Mouse (Mus musculus): ENCODE measurements around the gene Rcbtb2.
"Not testable (repeated sequence)": the region's sequence is repeated elsewhere in the genome, so short reads cannot be mapped to it uniquely, and the experiment has no call there.

Gene Rcbtb2

DNA sequence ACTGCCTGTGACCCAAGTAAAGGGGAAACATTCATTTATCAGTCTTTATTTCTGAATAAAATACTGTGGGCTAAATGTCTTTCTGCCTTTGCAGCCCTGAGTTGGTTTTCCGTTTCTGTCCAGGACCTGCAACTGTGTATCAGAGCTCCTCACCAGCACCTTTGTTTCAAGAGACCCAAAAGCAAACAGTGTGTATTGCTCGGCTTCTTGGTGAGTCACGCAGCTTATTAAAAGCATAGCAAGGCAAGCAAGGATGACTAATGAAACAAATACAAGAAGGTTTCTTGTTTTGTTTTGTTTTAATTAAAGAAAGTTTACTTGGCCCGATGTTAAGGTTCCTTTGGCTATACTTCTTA lies at the start of gene Rcbtb2:
Gene Rcbtb2 (plus strand): TSS at position 115 of the 356 bp plus-strand sequence.
- no peak for DNase-seq (ENCODE audit: low read depth, low spot score)

DNA sequence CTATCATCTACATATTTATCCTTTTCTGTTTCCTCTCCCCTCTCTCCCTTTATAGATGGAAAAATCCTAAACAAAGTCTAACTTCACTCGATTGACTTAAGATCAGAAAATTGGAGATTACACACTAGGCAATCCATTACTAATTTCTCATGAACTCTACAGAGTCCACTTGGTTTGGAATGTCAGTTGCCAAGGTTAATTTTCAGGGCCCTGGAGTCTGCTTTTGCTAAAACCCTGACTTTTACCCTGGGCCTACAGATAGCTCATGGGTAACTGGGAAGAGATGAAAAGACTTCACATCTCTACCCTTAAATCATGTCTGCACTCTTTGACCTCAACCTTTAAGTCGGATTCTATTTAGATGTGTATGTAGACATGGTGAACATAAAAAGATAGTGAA lies 39.3 kb upstream of the Rcbtb2 start:
- no peak for DNase-seq (ENCODE audit: low read depth, low spot score)

DNA sequence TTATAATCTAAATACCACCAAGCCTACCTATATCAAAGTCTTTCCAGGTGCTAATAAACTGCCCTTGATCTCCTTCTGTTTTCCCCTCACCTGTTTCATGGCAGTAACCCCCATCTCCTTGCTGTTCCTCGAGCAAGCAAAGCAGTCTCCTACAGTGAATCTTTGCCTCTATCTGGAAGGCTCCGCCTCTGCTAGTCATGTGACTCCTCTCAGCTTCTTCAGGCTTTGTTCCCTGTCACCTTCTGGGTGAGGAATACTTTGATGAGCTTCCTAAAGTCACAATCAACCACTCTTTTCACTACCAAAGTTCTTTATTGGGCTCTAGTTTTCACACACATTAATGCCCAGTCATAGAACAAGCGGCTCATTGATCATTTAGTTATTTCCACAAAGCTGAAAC lies 36.4 kb upstream of the Rcbtb2 start:
- DNase-seq (ENCODE audit: low read depth, low spot score): no peak

DNA sequence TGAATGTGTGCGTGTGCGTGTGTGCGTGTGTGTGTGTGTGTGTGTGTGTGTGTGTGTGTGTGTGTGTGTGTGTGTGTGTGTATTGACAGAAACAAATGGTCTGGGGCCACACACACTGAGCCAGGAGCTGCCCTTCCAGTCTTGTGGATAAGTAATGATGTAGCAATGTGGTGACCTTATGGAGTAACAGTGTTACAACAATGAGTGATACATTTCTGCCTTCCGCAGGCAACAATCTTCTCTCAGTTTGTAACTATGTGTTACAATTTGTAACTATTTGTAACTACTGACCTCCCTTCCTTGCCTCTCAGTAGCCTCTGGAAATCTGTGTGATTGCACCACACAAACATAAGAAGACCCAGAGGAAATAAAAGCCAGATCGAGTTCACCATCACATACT lies 35.6 kb upstream of the Rcbtb2 start:
- DNase-seq (ENCODE audit: low read depth, low spot score): no peak

DNA sequence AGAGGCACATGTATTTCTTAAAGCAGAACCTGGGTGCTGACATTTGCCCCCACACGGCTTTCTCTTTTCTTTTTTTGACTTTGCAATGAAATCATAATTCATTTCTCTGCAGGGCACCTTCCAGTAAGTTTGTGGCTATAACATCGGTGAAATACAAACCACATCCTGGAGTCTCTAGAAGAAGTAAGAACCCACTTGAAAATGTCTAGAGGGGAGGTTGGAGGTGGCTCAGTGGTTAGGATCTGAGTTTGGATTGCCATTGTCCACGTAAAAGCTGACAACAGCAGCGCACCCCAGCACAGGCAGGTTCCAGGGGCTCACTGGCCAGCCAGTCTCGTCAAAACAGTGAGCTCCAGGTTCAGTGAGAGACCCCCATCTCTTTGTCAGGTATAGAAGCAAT lies 35.1 kb upstream of the Rcbtb2 start:
- peak; percentile 54 for DNase-seq (ENCODE audit: low read depth, low spot score)

DNA sequence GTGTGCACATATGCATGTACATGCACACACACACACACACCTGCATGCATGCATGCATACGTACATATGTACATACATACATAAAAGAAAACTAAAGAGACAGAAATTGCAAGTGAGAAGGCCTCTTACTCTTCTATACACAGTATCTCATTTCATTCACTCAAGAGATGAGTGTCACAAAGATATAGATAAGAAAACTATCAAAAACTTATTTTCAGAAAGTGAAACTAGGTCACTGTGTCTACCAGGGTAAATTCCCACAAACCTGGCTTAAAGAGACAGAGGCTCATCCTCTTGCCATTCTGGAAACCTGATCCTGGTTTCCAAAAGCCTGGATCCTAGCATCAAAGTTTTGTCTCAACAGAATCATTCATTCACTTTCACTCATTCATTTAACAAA lies 34.6 kb upstream of the Rcbtb2 start:
- peak; percentile 44 for DNase-seq (ENCODE audit: low read depth, low spot score)

DNA sequence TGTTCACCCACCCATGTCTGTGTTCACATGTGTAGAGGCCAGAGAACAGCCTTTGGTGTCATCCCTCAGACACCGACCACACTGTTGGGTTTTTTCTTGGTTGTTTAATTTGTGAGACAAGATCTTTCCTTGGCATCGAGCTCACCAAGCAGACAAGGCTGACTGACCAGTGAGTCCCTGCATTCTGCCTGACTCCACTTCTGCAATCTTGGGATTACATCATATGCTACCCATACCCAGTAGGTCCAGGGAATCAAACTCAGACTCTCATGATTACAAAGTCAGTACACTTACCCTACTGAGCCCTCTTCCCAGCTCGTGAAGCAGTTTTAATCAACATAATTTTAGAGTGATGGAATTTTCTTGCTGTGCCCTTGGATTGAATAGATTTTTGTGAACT lies 30.0 kb upstream of the Rcbtb2 start:
- DNase-seq (ENCODE audit: low read depth, low spot score): no peak

DNA sequence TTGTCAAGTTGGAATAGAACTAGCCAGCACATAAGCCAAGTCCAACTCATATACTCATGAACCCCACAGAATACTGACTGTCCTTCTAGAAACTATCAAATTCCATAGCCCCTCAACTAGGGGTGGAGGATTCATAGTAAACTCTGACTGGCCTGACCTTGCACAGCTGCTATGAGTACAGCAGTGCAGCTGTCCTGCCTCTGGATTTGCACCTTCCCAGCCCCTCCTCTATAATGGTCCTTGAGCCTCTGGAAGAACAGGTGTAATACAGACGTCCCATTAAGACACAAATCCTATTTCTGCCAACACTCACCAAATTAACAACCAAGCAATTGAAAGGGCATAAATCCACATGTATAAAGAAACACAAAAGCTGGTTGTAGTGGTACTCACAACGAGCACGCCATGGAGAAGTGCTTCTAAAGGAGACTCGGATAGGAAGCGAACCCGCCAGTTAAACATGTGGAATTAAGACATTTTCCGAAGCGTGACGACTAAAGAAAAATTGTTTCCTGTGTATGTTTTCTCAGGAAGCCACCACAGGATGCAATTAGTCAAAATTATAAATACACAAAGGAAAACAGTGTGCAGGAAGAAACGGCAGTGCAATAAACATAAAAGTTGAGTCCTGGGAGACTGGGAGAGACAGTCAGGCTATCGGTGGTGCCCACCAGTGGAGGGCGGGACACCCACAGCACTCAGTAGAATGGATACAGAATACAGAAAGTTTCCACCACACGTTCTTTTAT lies 27.9 kb upstream of the Rcbtb2 start:
- no peak for DNase-seq (ENCODE audit: low read depth, low spot score)

DNA sequence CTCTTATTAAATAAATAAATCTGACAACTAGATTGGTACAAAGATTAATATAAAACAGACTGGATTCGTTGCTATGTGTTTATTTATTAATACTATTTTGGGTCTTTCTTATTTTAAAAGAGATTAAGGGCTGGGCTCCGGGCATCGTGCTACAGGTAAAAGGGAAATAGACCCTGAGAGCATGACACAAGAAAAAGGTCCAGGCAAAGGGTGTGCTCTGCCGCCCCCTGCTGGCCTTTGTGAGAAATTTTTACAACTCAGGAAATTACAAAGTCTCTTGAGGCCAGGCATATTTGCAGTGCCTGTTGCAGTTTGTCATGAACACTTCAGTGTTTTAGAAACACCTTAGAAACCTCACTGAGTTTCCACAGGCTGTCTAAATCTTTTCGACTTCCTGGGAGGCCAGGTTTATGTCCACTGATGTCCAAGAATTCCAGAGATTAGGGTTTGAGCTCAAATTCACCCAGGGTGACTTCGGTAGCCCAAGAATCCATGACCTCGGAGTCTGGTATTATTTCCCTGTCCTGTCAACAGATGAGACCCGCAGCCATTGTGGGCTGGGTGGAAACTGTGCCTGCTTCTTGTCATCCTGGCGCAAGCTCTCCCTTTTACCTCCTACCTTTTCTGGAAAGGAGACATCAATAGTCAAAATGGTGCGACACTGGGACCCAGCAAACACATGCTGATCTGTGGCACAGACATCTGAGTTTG lies 24.0 kb upstream of the Rcbtb2 start:
- DNase-seq (ENCODE audit: low read depth, low spot score): peak; percentile 89

DNA sequence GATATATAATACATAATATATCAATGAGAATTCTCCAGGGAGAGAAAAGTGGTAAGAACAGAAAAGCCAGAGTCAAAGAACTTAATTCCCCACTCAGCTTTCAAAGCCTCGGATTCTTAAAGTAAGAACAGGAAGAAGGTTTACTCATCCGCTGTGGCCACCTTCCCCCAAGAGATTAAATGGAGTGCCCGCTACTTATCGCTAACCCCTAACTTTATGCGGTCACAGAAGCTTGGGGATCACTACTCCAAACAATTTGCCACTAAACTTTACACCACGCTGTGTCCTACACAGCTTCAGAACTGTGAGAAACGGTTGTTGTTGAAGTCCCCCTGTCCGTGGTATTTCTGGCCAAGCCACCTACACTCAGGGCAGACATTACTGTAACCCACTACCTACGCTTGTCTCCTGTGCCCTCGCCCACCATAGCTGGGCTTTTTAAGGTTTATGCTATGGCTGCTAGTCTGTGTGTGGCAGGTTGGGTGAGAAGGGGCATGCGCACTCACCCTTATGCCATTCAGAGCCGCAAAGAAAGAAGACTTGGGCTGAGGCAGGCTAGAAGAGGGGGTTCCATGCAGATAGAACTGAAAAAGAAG lies 20.5 kb upstream of the Rcbtb2 start:
- DNase-seq (ENCODE audit: low read depth, low spot score): no peak

DNA sequence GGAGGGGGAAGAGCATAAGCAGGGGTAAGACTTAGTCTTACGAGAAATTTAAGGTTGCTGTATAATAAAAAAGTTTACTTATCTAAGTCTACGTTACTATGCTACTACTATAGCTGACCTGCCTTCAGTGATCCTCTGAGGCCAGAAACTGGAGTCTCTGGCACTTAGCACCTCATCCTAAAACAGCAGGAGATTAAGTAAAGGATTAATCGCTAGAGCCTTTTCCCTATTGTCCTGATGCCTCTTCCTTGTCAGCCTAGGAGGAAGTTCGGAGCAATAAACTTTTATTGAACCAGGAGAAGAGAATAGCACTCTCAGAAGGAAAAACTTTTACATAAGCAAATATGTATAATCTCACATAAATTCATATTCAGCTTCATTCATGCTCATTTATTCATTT lies 19.9 kb upstream of the Rcbtb2 start:
- not testable (repeated sequence) for DNase-seq (ENCODE audit: low read depth, low spot score)

DNA sequence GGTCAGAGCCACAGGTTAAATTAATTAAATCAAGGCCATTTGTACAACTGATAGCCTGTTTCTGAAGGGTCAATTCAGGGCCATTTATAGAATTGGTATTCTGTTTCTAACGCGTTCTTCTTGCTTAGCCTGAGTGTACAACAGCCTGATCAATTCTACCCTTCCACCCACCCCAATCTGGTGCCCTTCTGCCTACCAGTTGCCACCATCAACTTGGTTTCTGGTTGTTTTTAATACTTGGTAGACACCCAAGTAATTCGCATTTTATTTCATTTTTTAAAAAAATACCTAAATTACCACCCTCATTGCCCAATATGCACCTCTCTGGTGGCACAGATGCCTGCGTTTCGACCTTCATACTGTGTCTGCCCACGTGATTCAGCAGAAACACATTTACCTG lies 17.9 kb upstream of the Rcbtb2 start:
- DNase-seq (ENCODE audit: low read depth, low spot score): no peak

DNA sequence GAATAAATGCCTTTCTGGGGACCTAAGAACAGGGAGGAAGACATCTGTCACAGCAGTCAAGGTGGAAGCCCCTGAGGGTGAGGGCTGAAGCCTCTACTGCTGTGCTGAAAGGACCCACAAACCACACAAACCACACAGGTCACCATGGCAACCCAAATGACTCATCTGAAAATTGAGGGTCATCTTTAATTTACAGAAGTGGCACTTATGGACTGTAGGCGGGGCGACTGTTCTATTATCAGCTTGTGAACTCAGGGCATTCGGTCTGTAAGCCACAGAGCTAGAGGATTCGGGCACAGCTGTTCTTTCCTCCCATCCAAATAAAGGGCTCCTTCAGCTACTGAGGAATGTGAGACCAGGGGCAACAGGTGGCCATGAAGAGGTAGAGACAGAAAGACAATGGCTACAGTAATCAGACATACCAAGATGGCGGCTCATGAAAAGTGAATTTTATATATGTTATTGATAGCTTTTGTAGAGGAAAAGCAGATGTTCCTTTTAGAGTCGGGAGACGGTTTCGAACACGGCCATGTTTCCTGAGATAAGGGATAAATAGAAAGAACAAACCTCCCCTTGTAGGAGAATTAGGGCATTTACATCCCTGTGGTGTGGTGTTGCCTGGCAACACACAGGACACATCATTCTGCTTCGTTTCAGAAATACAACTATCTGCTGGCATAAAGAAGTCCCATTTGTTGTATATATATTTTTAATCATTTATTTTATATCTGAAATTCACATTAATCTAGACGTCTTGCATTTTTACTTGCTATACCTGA lies 17.2 kb upstream of the Rcbtb2 start:
- no peak for DNase-seq (ENCODE audit: low read depth, low spot score)

DNA sequence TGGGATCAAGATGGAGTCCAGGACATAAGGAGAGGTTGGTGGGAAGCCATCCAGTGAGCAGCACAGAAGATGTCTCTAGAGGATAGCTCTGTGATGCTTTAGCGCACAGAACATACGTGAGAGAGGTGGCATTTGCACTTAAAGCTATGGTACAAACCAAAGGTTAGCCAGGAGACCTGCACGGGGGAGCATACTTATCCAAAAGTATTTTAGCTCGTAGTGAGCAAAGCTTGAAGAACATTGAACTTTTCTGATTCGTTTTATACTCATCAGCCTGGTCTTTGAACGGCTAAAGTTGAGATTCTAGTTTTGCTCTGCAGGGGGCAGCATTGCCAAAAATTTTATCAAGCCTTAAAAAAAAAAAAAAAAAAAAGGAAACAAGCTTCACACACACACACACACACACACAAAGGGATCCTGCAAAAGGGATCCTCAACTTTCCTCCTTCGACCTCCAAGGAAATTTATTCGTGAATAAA lies 16.6 kb upstream of the Rcbtb2 start:
- peak; percentile 79 for DNase-seq (ENCODE audit: low read depth, low spot score)

DNA sequence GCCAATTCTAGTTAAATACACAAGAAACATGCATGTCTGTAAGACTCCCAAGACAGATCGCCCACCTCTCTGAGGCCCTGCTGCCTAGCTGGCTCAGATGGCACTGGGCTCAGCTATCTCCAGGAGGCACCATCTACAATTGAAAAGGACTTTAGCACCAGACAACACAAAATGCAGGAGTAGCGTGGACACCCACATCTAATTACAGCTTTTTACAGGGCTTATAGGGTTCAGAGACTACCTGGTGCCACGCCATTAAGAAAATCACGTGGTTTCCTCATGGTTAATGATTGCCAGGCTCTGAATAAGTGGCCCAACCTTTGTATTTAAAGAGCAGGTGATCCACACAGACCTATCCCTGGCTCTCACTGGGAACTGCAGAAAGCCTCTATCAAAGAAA lies 15.9 kb upstream of the Rcbtb2 start:
- DNase-seq (ENCODE audit: low read depth, low spot score): no peak

DNA sequence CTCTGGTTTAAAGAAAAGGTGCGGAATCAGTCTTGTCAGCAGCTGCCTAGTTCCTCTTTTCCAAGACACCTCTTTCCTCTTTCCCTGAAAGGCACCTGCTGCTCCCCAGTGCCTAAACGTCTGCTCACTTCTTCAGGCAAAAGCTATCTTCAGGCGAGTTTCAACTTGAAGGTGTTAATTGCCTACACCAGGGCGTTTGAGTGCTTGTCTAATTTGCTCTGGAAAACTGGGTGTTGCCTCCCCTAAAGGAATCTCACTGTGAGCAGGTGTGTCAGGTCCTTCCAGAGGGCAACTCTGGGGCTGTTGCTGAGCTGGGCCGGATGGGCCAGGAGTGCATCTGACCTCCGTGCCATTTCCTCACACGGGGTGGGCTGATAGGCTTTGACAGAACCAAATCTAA lies 15.5 kb upstream of the Rcbtb2 start:
- no peak for DNase-seq (ENCODE audit: low read depth, low spot score)

DNA sequence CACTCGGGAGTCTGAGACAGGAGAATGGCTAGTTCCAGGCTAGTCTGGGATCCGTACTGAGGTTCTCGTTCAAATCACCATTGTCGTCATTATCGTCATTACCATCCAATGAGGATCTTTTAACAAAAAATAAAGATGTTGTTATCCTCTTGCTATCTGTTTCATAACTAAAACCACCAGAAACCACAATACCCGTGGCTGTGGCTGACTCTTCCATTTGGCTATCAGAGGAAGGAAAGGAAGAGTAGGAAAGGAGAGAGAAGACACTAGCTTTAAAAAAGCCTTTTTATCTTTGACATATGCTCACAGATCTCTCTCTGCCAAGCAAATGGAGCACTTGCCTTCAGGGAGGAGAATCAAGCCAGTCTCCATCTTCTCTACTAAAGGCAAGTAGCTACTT lies 14.9 kb upstream of the Rcbtb2 start:
- DNase-seq (ENCODE audit: low read depth, low spot score): no peak

DNA sequence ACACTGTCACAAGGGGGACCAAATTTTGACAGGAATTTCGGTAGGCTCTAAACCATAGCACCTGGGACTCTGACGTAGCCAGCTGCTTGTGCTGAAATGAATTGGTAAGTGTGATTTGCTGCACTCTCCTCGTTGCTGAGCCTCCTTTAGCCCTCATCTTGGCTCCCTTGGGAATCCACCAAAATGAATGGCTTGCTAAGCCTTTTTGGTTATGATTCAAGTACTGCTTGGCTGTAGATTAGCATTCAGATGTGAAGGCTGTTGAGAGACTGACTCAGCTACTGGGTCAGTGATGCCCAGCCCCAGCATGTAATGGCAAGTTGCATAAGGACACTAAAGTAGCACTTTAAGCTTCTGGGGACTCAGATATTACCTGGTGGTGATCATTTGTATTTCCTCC lies 12.2 kb upstream of the Rcbtb2 start:
- DNase-seq (ENCODE audit: low read depth, low spot score): no peak

DNA sequence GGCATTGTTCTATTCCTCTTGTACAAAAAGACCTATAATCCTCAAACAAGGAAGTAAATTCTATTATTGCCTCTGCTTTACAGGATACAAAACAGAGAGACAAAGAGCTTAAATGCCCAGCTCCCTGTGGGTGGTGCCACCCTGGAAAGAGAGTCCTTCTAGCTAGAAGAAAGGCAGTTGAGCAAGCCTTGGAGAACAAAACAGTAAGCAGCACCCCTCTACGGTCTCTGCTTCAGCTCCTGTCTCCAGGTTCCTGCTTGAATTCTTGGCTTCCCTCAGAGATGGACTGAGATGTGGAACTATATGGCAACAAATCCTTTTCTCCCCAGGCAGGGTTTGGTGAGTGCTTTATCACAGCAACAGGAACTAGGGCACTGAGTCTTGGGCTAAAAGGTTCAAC lies 11.7 kb upstream of the Rcbtb2 start:
- no peak for DNase-seq (ENCODE audit: low read depth, low spot score)

DNA sequence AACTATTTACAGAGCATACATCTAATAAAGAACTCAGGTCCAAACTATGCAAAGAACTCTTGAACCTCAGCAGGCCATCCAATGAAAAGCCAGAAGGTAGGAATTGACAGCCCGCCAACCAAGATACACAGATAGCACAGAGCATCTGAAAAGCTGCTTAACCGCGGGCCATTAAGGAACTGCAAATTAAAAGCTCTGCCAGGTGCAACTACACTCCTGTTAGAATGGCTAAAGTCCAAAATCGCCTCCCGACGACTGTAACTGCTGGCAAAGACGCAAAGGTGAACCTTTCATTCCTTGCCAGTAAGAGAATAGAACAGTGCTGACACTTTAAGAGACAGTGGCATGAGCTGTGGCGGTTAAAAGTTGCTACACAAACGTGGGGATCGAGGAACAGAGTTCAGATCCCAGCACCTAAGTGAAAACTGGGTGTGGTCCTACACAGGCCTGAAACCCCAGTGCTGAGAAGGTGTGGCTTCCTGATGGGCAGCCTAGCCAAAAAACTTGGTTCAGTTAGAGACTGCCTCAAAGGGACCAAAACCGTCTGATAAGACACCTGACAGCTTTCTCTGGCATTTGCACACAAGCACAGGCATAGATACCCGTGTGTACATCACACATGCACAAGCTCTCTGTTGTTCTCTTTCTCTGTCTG lies 10.5 kb upstream of the Rcbtb2 start:
- no peak for DNase-seq (ENCODE audit: low read depth, low spot score)

DNA sequence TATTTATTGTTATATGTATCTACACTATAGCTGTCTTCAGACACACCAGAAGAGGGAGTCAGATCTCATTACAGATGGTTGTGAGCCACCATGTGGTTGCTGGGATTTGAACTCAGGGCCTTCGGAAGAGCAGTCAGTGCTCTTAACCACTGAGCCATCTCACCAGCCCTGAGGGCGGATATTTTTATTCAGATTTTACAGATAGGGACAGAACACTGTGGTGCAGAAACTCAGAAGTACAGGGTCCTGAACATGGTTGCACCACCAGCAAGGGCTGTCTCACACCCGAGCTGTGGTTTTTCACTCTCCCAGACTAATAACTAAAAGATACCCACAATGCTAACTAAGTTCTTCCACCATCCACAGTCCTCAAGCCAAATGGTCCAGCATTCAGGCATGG lies 7.9 kb upstream of the Rcbtb2 start:
- not testable (repeated sequence) for DNase-seq (ENCODE audit: low read depth, low spot score)

DNA sequence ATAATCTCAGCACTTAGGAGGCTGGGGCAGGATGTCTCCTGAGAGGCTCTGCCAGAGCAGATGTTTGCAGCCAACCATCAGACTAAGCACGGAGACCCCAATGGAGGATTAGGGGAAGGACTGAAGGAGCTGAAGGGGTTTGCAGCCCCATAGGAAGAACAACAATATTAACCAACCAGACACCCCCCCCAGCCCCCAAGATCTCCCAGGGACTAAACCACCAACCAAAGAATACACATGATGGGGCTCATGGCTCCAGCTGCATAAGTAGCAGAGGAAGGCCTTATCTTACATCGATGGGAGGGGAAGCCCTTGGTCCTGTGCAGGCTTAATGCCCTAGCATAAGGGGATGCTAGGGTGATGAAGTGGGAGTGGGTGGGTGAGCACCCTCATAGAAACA lies 6.5 kb upstream of the Rcbtb2 start:
- DNase-seq (ENCODE audit: low read depth, low spot score): peak; percentile 50

Data from CD4-positive, CD25-positive, alpha-beta regulatory T cell, adult 2 months (primary cell).